ENCODE assay signal across 8 mouse cellular contexts in genomic region chr6:50455102-50455828, GRCm38 (mm10). TPM values are rescaled to one million over a fixed set of nuclear protein-coding genes. Genes with fewer than 3 reads are reported as not detected.
DNase-seq lines count a peak whose midpoint lies in the region; ATAC-seq lines count a peak whose summit lies in the region.

No protein-coding gene starts in this region.

- peak; percentile 50 for ATAC-seq in kidney, embryonic 16.5 days (ENCODE audit: low FRiP score, low TSS enrichment)

- H3K27ac ChIP-seq in embryonic facial prominence, embryonic 10.5 days (replicated peaks): peak overlapping the region; percentile 82
- H3K27ac ChIP-seq in heart, embryonic 10.5 days: peak overlapping the region; percentile 90
- peak overlapping the region; percentile 90 for H3K27ac ChIP-seq in kidney, embryonic 16.5 days (ENCODE audit: low read length)

- WGBS in embryonic facial prominence, embryonic 10.5 days: under 1% methylated on average over 39 of the region's 39 CpGs
- under 1% methylated on average over 39 of the region's 39 CpGs for WGBS in heart, embryonic 10.5 days
- WGBS in kidney, embryonic 16.5 days: under 1% methylated on average over 39 of the region's 39 CpGs

- H3K9ac ChIP-seq in kidney, embryonic 16.5 days (replicated peaks; ENCODE audit: low read length): peak overlapping the region; percentile 85

- peak overlapping the region; percentile 84 for H3K4me2 ChIP-seq in kidney, embryonic 16.5 days (replicated peaks; ENCODE audit: low read depth, low read length)

- H3K9me3 ChIP-seq in embryonic facial prominence, embryonic 10.5 days: no peaks in the 10 kb centered on the region
- H3K9me3 ChIP-seq in heart, embryonic 10.5 days: no peaks in the 10 kb centered on the region
- no peaks in the 10 kb centered on the region for H3K9me3 ChIP-seq in kidney, embryonic 16.5 days (ENCODE audit: low read length)

- peak overlapping the region; percentile 71 for H3K4me3 ChIP-seq in embryonic facial prominence, embryonic 10.5 days
- peak overlapping the region; percentile 85 for H3K4me3 ChIP-seq in heart, embryonic 10.5 days
- peak overlapping the region; percentile 76 for H3K4me3 ChIP-seq in kidney, embryonic 16.5 days (ENCODE audit: low read length)

- peaks cover 42% of the 10 kb centered on the region for H3K4me1 ChIP-seq in embryonic facial prominence, embryonic 10.5 days
- peaks cover 26% of the 10 kb centered on the region for H3K4me1 ChIP-seq in heart, embryonic 10.5 days
- peaks cover 19% of the 10 kb centered on the region for H3K4me1 ChIP-seq in kidney, embryonic 16.5 days (ENCODE audit: insufficient read depth, low read length)

- peaks cover 18% of the 10 kb centered on the region; the same call in 1 of the 2 replicates for H3K27me3 ChIP-seq in embryonic facial prominence, embryonic 10.5 days (replicated peaks; ENCODE audit: low read depth, poor library complexity, severe bottlenecking)
- H3K27me3 ChIP-seq in heart, embryonic 10.5 days (ENCODE audit: insufficient read depth, poor library complexity, severe bottlenecking): no peaks in the 10 kb centered on the region
- H3K27me3 ChIP-seq in kidney, embryonic 16.5 days (ENCODE audit: insufficient read depth, low read length): no peaks in the 10 kb centered on the region

- peak; percentile 57 for DNase-seq in embryo, embryonic 10 days (ENCODE audit: low spot score)
- no peak for DNase-seq in embryo, embryonic 9.5 days (ENCODE audit: extremely low spot score)
- DNase-seq in adrenal gland, adult 2 months: peak; percentile 75
- DNase-seq in embryonic facial prominence, embryonic 10.5 days (ENCODE audit: low spot score): peak; percentile 68
- peak; percentile 80 for DNase-seq in heart, embryonic 10.5 days (ENCODE audit: low spot score)
- DNase-seq in lung, postnatal 10 days: peak; percentile 25
- peak; percentile 48 for DNase-seq in retina, embryonic 14.5 days (ENCODE audit: low spot score)

- no peaks in the 10 kb centered on the region for H3K36me3 ChIP-seq in embryonic facial prominence, embryonic 10.5 days (replicated peaks)
- H3K36me3 ChIP-seq in heart, embryonic 10.5 days: no peaks in the 10 kb centered on the region
- no peaks in the 10 kb centered on the region for H3K36me3 ChIP-seq in kidney, embryonic 16.5 days (ENCODE audit: insufficient read depth, low read length)

RNA-seq across cellular contexts. Expression of gene Osbpl3, which starts 0.7 kb away (rescaled TPM):
- 10 to 100 TPM; 28.2 to 97.9 TPM for total RNA-seq in adrenal gland, adult 2 months (2021)
- polyA plus RNA-seq in adrenal gland, adult 2 months (2012; rRNA removed): 11.0 and 13.0 TPM in 2 replicates
- 9.0 and 9.8 TPM in 2 replicates for polyA plus RNA-seq in embryonic facial prominence, embryonic 10.5 days (2016; fragmentation: Nextera tagmentation; extraction: Ambion mirVana)
- polyA plus RNA-seq in heart, embryonic 10.5 days (2016; fragmentation: Nextera tagmentation; extraction: Ambion mirVana): 8.0 and 13.4 TPM in 2 replicates
- 18.2 and 22.5 TPM in 2 replicates for polyA plus RNA-seq in kidney, embryonic 16.5 days (2015; fragmentation: Nextera tagmentation; extraction: Ambion mirVana)
